Mouse (Mus musculus): ENCODE data around the gene Ackr3. TPM values are rescaled to one million over a fixed set of nuclear protein-coding genes. Genes with fewer than 3 reads are reported as not detected.

Gene Ackr3
- polyA plus RNA-seq, 1 experiment from 2014 or later = 8.9 TPM

- H3K27ac ChIP-seq (ENCODE audit: low read depth, low read length) = no peak overlapping the region
- no peak overlapping the region for H3K9ac ChIP-seq (ENCODE audit: low read depth, low read length)
- peak; percentile 65 for ATAC-seq
- no peak overlapping the region for H3K4me3 ChIP-seq (ENCODE audit: low read depth, low read length)
- TF ChIP-seq CTCF (IDR thresholded peaks at IDR 0.05; ENCODE audit: low read depth) = peak; percentile 46
- H3K4me2 ChIP-seq (replicated peaks; ENCODE audit: low read depth) = peak overlapping the region; percentile 56; the same call in 1 of the 2 replicates
- no peaks in the 10 kb centered on the region for H3K36me3 ChIP-seq (ENCODE audit: control insufficient read depth, insufficient read depth)
- whole genome bisulfite sequencing = 32% methylated on average over 23 of the region's 23 CpGs
- H3K4me1 ChIP-seq (replicated peaks; ENCODE audit: control insufficient read depth, insufficient read depth, low read length) = no peaks in the 10 kb centered on the region
- H3K27me3 ChIP-seq (replicated peaks; ENCODE audit: control insufficient read depth, insufficient read depth, low read length) = no peaks in the 10 kb centered on the region
- no peaks in the 10 kb centered on the region for H3K9me3 ChIP-seq (ENCODE audit: control insufficient read depth)
Measured at GRCm38 (mm10) chr1:90202207-90202978, 1.4 kb upstream of the Ackr3 start.

DNA sequence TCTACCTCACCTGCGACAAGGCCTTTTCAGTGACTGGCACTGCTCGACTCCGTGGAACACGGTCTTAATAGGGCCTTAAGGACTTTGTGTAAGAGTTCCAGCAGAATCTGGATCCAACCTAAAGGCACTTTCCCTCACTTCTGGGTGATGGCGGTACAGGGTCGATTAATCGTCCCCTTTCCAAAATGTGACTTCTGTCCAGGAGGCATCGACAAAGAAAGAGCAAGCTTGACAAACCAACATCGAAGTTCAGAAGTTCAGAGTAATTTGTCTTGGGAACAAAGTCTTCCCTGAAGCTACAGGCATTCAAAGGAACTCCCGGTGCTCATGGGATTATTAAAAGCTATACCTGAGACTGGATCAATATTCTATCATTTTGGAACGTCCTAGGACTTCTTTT is 439 bp upstream of the Ackr3 start:
- no peaks in the 10 kb centered on the region for H3K4me1 ChIP-seq (replicated peaks; ENCODE audit: control insufficient read depth, insufficient read depth, low read length)
- 0 out of 2 replicates have a peak overlapping the region, but pooled peaks have one; percentile 2 for H3K4me3 ChIP-seq (ENCODE audit: low read depth, low read length)
- ATAC-seq = peak; percentile 12; the same call in 1 of the 2 replicates
- H3K9me3 ChIP-seq (ENCODE audit: control insufficient read depth) = no peaks in the 10 kb centered on the region
- TF ChIP-seq CTCF (IDR thresholded peaks at IDR 0.05; ENCODE audit: low read depth) = no peak
- no peak overlapping the region for H3K27ac ChIP-seq (ENCODE audit: low read depth, low read length)
- H3K36me3 ChIP-seq (ENCODE audit: control insufficient read depth, insufficient read depth) = no peaks in the 10 kb centered on the region
- H3K4me2 ChIP-seq (replicated peaks; ENCODE audit: low read depth) = peak overlapping the region; percentile 56
- no peaks in the 10 kb centered on the region for H3K27me3 ChIP-seq (replicated peaks; ENCODE audit: control insufficient read depth, insufficient read depth, low read length)
- no peak overlapping the region for H3K9ac ChIP-seq (ENCODE audit: low read depth, low read length)
- WGBS = 16% methylated on average over 11 of the region's 11 CpGs

- Histone ChIP-seq H3K4me2 (replicated peaks; ENCODE audit: low read depth) (peak overlapping the region; percentile 56), H3K9ac (ENCODE audit: low read depth, low read length) (peak overlapping the region; percentile 31; the same call in 1 of the 2 replicates), H3K27me3 (replicated peaks; ENCODE audit: control insufficient read depth, insufficient read depth, low read length) (no peaks in the 10 kb centered on the region), H3K4me1 (replicated peaks; ENCODE audit: control insufficient read depth, insufficient read depth, low read length) (no peaks in the 10 kb centered on the region; the same call in 1 of the 2 replicates), H3K4me3 (ENCODE audit: low read depth, low read length) (peak overlapping the region; percentile 27), H3K9me3 (ENCODE audit: control insufficient read depth) (no peaks in the 10 kb centered on the region), H3K27ac (ENCODE audit: low read depth, low read length) (no peak overlapping the region), H3K36me3 (ENCODE audit: control insufficient read depth, insufficient read depth) (no peaks in the 10 kb centered on the region)
- 43% methylated on average over 1 of the region's 1 CpGs for WGBS
- TF ChIP-seq CTCF (IDR thresholded peaks at IDR 0.05; ENCODE audit: low read depth) = no peak
- ATAC-seq = no peak
Measured at GRCm38 (mm10) chr1:90204821-90205220, 1.0 kb downstream of the Ackr3 start.

DNA sequence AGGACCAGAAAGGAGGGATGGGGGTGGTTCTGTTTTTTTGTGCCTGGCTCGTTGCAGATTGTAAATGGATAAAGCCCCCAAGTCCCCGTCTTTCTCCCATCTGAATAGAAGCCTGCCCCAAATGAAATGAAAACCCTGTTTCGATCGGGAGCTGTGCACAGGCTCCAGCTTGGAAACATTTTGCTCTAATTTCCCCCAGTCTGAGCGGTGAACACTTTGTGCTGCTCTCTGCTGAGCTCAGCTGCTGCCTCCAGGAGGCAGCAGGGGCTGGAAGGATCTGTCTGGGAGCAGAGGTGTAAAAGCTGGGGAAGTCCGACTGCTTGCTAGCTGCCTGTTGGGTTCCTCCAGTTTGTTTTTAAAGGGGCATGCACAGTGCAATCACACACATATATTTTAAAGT is 1.4 kb downstream of the Ackr3 start:
- peak; percentile 77 for TF ChIP-seq CTCF (IDR thresholded peaks at IDR 0.05; ENCODE audit: low read depth)
- 7% methylated on average over 6 of the region's 6 CpGs for WGBS
- ATAC-seq = no peak

GRCm38 (mm10) chr1:90206684-90207083 is 2.9 kb downstream of the Ackr3 start:
- Histone ChIP-seq H3K4me1 (replicated peaks; ENCODE audit: control insufficient read depth, insufficient read depth, low read length) (no peaks in the 10 kb centered on the region; the same call in 1 of the 2 replicates), H3K36me3 (ENCODE audit: control insufficient read depth, insufficient read depth) (no peaks in the 10 kb centered on the region), H3K4me2 (replicated peaks; ENCODE audit: low read depth) (peak overlapping the region; percentile 21), H3K9ac (ENCODE audit: low read depth, low read length) (no peak overlapping the region), H3K27ac (ENCODE audit: low read depth, low read length) (no peak overlapping the region; the same call in 1 of the 2 replicates), H3K4me3 (ENCODE audit: low read depth, low read length) (no peak overlapping the region), H3K9me3 (ENCODE audit: control insufficient read depth) (no peaks in the 10 kb centered on the region), H3K27me3 (replicated peaks; ENCODE audit: control insufficient read depth, insufficient read depth, low read length) (no peaks in the 10 kb centered on the region)
- no peak for TF ChIP-seq CTCF (IDR thresholded peaks at IDR 0.05; ENCODE audit: low read depth)
- WGBS = 63% methylated on average over 3 of the region's 3 CpGs
- no peak for ATAC-seq

More for the DNA sequence above, 1.4 kb downstream of the Ackr3 start:
- H3K27ac ChIP-seq (ENCODE audit: low read depth, low read length) = no peak overlapping the region
- H3K9me3 ChIP-seq (ENCODE audit: control insufficient read depth) = no peaks in the 10 kb centered on the region
- H3K4me2 ChIP-seq (replicated peaks; ENCODE audit: low read depth) = peak overlapping the region; percentile 56
- H3K4me3 ChIP-seq (ENCODE audit: low read depth, low read length) = peak overlapping the region; percentile 27
- no peaks in the 10 kb centered on the region; the same call in 1 of the 2 replicates for H3K4me1 ChIP-seq (replicated peaks; ENCODE audit: control insufficient read depth, insufficient read depth, low read length)
- H3K9ac ChIP-seq (ENCODE audit: low read depth, low read length) = peak overlapping the region; percentile 31; the same call in 1 of the 2 replicates
- H3K27me3 ChIP-seq (replicated peaks; ENCODE audit: control insufficient read depth, insufficient read depth, low read length) = no peaks in the 10 kb centered on the region
- H3K36me3 ChIP-seq (ENCODE audit: control insufficient read depth, insufficient read depth) = no peaks in the 10 kb centered on the region

DNA sequence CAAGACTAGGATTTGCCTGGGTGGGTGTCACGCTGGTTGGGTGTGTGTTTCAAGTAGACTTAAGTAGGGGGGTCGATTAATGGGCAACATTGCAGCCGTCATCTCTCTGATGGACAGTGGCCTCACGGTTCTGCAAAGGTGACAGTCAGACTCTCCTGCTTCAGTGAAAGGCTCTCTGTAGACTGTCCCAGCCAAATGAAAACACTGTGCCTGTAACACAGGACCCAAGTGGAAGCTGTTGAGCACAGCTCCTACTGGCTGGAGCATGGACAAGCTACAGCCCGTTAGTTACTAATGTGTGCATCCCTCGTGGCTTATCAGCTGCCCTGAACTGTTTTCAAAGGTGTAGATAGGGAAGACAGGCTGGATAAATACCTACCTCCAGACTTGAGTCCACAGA is 3.5 kb downstream of the Ackr3 start:
- Histone ChIP-seq H3K27ac (ENCODE audit: low read depth, low read length) (no peak overlapping the region), H3K36me3 (ENCODE audit: control insufficient read depth, insufficient read depth) (no peaks in the 10 kb centered on the region), H3K27me3 (replicated peaks; ENCODE audit: control insufficient read depth, insufficient read depth, low read length) (no peaks in the 10 kb centered on the region), H3K9ac (ENCODE audit: low read depth, low read length) (no peak overlapping the region), H3K4me1 (replicated peaks; ENCODE audit: control insufficient read depth, insufficient read depth, low read length) (no peaks in the 10 kb centered on the region; the same call in 1 of the 2 replicates), H3K9me3 (ENCODE audit: control insufficient read depth) (no peaks in the 10 kb centered on the region), H3K4me2 (replicated peaks; ENCODE audit: low read depth) (no peak overlapping the region; the same call in 1 of the 2 replicates), H3K4me3 (ENCODE audit: low read depth, low read length) (no peak overlapping the region)
- no peak for TF ChIP-seq CTCF (IDR thresholded peaks at IDR 0.05; ENCODE audit: low read depth)
- ATAC-seq = no peak
- 66% methylated on average over 6 of the region's 6 CpGs for WGBS

Data from intestine, postnatal 0 days (tissue).